Mouse (Mus musculus): Measurements from ENCODE around the gene Cox5a.

Gene Cox5a

GRCm38 (mm10) chr9:57526435-57526834, 5.4 kb downstream of the Cox5a start:
- no peak for DNase-seq

- DNase-seq: no peak
Measured at GRCm38 (mm10) chr9:57531946-57532345, 10.9 kb downstream of the Cox5a start.

GRCm38 (mm10) chr9:57536362-57536761, 15.3 kb downstream of the Cox5a start:
- DNase-seq: no peak

GRCm38 (mm10) chr9:57537044-57537727, 16.1 kb downstream of the Cox5a start, which contains the start of gene Fam219b:
Gene Fam219b, plus strand, starts transcription at chr9:57537528.
- peak; percentile 95 to 96 for DNase-seq

GRCm38 (mm10) chr9:57537728-57538181, 16.7 kb downstream of the Cox5a start:
- DNase-seq: peak in 1 of 2 experiments; percentile 53

- DNase-seq: no peak
Measured at GRCm38 (mm10) chr9:57539550-57539949, 18.5 kb downstream of the Cox5a start.

GRCm38 (mm10) chr9:57541312-57541711, 20.2 kb downstream of the Cox5a start:
- DNase-seq: peak; percentile 76 to 77

- DNase-seq: no peak
Measured at GRCm38 (mm10) chr9:57543951-57544350, 22.9 kb downstream of the Cox5a start.

GRCm38 (mm10) chr9:57547287-57547686, 26.2 kb downstream of the Cox5a start:
- DNase-seq: peak; percentile 55 to 60

- no peak for DNase-seq
Measured at GRCm38 (mm10) chr9:57547869-57548268, 26.8 kb downstream of the Cox5a start.

- peak; percentile 85 to 86 for DNase-seq
Measured at GRCm38 (mm10) chr9:57549186-57549585, 28.1 kb downstream of the Cox5a start.

GRCm38 (mm10) chr9:57550126-57550862, 29.2 kb downstream of the Cox5a start:
- DNase-seq: no peak

GRCm38 (mm10) chr9:57552139-57552887, 31.2 kb downstream of the Cox5a start, which contains the start of gene Mpi:
Gene Mpi, minus strand, starts transcription at chr9:57552763.
- peak; percentile 80 to 84 for DNase-seq

GRCm38 (mm10) chr9:57553119-57553518, 32.0 kb downstream of the Cox5a start:
- DNase-seq: no peak

- no peak for DNase-seq
Measured at GRCm38 (mm10) chr9:57554753-57555152, 33.7 kb downstream of the Cox5a start.

- no peak for DNase-seq
Measured at GRCm38 (mm10) chr9:57557215-57557614, 36.1 kb downstream of the Cox5a start.

GRCm38 (mm10) chr9:57558625-57559024, 37.6 kb downstream of the Cox5a start:
- DNase-seq: no peak

- DNase-seq: no peak
Measured at GRCm38 (mm10) chr9:57559568-57559967, 38.5 kb downstream of the Cox5a start.

GRCm38 (mm10) chr9:57560263-57560662, 39.2 kb downstream of the Cox5a start:
- no peak for DNase-seq

GRCm38 (mm10) chr9:57560861-57561710, 40.0 kb downstream of the Cox5a start, which contains the start of gene Scamp2:
Gene Scamp2, plus strand, starts transcription at chr9:57560943.
- DNase-seq: peak; percentile 95 to 98

- no peak for DNase-seq
Measured at GRCm38 (mm10) chr9:57561711-57562099, 40.6 kb downstream of the Cox5a start.

- DNase-seq: no peak
Measured at GRCm38 (mm10) chr9:57562896-57563372, 41.9 kb downstream of the Cox5a start.

All from cerebellum, postnatal 14 days (tissue).